Mouse (Mus musculus) right cerebral cortex, adult 18-20 months (tissue): Measurements from ENCODE around the gene Olfr167.
"Not testable (repeated sequence)": the region's sequence is repeated elsewhere in the genome, so short reads cannot be mapped to it uniquely, and the experiment has no call there.

Source experiments
- DNase-seq: peaks from one replicate; pipeline ENCODE4 v3.0.0; 2022; ENCODE audit warnings: mixed read lengths

Gene Olfr167

DNA sequence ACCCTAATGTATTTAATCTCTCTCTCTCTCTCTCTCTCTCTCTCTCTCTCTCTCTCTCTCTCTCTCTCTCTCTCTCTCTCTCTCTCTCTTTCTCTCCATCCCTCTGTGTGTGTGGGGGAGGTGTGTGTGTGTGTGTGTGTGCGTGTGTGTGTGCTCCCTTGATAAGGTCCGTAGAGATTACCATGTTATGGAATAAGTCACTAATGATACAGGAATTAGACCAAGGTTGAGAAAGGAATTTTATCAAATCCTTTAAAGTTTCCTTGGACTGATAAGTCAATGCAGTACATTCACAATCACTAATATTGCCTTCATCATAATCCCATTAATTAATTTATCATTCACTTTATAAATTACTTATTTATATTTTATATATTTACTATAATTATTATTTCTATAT, at the start of gene Olfr167:
TSS of gene Olfr167 (minus strand) at position 101 of the 400 bp plus-strand sequence.
- no peak for DNase-seq

DNA sequence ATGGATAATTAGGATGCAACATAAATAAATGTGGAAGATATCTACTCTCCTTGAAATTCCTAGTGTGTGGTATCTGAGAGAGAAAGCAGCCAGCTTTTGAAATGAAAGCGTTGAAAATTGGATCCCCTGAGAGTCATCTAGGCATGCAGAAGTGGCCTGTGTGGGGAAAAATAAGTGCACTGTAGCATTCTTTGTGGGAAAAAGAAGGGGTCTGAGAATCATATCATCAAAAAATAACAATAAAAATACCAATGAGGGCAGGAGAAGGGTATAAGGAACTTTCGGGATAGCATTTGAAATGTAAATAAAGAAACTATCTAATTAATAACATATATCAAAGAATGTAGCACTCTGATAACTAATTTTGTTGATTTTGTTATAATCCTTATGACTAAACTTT, 49.6 kb upstream of the Olfr167 start, which contains the start of gene Olfr169:
TSS of gene Olfr169 (minus strand) at position 101 of the 400 bp plus-strand sequence.
- not testable (repeated sequence) for DNase-seq

DNA sequence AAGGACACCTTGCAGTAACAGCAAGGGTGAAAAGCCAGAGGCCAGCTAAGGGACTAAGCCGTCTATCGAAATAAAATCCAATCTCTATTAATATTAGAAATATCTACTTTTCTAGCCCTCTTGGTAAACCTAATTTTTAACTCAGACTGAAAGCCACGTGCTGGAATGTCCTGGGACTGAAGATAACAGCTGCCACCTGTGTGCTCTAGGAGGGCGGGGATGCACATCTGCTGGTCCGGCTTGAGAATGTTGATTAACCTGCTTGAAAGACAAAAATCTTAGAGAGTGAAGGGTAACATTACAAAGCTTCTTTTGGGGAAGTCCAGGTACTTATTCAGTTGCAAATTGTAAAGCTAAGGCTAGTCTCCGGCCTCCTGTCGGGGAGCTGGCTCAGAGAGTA, 31.4 kb upstream of the Olfr167 start:
- DNase-seq = not testable (repeated sequence)

DNA sequence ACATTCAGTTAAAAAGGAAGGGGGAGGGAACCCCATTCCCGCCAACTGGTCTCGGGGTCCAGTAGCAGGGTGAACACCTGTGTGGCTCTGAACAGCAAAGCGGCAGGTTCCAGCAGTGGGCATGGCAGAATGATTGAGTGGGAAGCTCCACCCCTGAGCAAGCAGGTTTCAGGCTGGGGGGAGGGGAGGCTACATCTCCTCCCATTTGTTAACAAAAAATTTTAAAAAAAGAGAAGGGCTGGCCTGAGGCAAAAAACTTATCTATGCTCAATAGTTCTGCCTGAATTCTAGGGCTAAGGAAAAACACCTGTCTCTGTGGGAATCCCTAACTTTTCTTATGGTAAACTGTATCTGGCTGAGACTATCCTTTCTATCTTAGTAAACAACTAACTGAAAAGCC, 30.2 kb upstream of the Olfr167 start:
- DNase-seq = not testable (repeated sequence)

DNA sequence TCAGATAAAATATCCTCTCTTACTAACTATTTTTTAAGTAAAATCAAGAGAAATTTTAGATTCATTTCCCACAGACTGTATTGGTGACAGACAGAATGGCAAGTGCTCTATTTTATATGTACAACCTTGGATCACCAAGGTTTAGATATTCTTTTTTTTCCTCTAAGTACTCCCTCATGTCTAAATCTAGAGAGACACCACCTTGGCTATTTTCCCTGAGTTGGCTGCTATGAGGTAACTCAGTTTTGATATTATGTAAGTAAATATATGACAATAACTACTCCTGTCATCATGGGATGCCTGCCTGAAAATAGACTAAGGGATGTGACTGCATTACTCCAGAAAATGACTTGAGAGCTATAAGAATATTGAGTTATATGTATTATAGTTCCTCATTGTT, 13.4 kb upstream of the Olfr167 start, which contains the start of gene Olfr168:
TSS of gene Olfr168 (minus strand) at position 101 of the 400 bp plus-strand sequence.
- DNase-seq = no peak

DNA sequence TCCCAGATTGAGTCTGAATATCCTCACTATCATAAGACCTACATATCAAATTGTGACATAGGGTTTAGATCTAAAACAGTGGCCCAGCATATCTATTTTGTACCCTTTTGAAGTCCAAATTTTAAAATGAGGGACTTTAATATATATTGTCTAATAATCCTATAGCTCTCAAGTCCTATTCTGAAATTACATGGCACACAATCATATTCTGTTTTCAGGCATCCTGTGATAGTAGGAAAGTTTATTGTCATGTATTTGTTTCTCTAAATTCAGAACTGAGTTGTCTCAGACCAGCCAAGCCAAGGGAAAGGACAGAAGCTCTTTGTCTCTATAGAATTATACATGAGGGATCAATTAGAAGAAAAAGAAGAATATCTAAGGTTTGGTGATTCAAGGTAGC, 38.7 kb downstream of the Olfr167 start, which contains the start of gene Olfr166:
TSS of gene Olfr166 (plus strand) at position 301 of the 400 bp plus-strand sequence.
- no peak for DNase-seq

DNA sequence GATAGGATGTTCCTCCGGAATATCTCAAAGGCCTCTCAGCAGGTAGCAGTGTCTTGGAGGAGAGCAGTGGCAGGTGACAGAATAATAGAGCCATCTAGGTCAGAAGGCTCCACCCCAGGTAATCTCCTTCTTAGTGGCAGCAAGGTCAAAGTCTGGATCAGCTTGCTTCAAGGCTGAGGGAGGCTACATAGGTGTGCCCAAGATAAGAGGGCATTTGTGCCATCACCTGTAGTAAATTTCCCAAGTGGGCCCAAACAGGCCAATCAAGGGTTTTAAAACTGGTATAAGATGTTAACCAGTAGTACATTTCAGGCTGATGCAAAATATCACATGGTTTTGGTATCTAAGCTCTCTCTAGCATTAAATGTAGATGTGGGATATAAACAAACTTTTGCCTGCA, 57.7 kb downstream of the Olfr167 start:
- DNase-seq = no peak
